Mouse (Mus musculus) natural killer cell, adult 2 months (primary cell): ENCODE data around the gene Plbd1.

Experiments used
- DNase-seq, 2 experiments: peaks; one replicate each; pipeline ENCODE4 v3.0.0; 2022; ENCODE audit warnings: low spot score in 2 of 2

Plbd1 gene

GRCm38 (mm10) chr6:136653331-136653730 lies 8.4 kb downstream of the Plbd1 start:
- peak in 1 of 2 experiments; percentile 50 for DNase-seq

DNA sequence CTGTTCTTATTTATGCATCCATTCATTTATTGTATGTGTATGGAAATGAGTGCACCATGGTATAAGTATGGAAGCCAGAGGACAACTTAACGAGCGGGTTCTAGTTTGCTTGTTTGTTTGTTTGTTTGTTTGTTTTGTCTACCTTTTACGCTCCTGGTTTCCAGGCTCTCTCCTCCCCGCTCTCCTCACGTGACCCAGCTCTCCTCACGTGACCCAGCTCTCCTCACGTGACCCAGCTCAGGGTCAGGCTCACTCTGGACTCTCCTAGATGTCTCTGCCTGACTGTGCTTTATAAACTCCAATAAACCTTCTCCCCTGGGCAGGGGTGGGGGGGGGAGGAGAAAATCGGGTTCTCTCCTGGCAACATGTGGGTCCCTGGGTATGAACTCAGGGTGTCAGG lies 11.1 kb downstream of the Plbd1 start:
- DNase-seq: no peak

- no peak for DNase-seq
These were observed 14.3 kb downstream of the Plbd1 start for GRCm38 (mm10) chr6:136647455-136647861.

DNA sequence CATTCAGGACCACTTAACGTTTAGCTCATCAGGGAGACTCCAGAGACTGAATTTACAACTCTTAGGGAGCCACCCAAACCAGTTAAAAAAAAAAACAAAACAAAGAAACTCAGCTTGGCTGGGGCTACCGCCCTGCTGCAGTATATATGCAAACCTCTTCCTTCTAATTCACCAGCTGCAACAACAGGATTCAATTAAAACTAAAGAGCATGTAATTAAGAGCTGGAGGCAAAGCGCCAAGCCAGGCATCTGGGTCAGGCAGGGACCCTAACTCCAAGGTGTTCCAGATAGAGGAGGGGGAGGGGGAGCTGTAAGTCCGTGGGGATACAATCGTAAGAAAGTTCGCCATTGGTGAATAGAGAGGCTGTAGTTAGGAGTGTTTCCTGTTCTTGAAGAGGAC lies 15.5 kb downstream of the Plbd1 start:
- DNase-seq: no peak

GRCm38 (mm10) chr6:136645754-136646153 lies 16.0 kb downstream of the Plbd1 start:
- no peak for DNase-seq

- DNase-seq: no peak
These were observed 17.6 kb downstream of the Plbd1 start for GRCm38 (mm10) chr6:136644171-136644570.

DNA sequence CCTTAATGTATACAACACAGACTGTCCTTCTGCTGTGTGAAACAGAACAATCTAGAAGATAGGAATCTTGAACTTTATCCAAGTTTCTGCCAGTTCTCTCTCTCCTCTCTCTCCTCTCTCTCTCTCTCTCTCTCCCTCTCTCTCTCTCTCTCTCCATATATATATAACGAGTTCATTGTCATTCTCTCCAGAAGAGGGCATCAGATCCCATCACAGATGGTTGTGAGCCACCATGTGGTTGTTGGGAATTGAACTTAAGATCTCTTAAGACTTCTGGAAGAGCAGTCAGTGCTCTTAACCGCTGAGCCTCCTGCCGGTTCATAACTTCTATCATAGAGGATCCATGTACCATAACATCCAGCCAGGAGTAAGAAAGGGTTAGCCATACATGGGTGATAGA lies 26.7 kb downstream of the Plbd1 start:
- no peak for DNase-seq

- no peak for DNase-seq
These were observed 28.0 kb downstream of the Plbd1 start for GRCm38 (mm10) chr6:136633719-136634118.

- no peak for DNase-seq
These were observed 28.6 kb downstream of the Plbd1 start for GRCm38 (mm10) chr6:136633154-136633553.

- DNase-seq: no peak
These were observed 29.7 kb downstream of the Plbd1 start for GRCm38 (mm10) chr6:136631945-136632534.

- DNase-seq: no peak
These were observed 30.2 kb downstream of the Plbd1 start for GRCm38 (mm10) chr6:136631519-136631918.

- DNase-seq: no peak
These were observed 32.1 kb downstream of the Plbd1 start for GRCm38 (mm10) chr6:136629639-136630038.

- DNase-seq: no peak
These were observed 36.3 kb downstream of the Plbd1 start for GRCm38 (mm10) chr6:136625421-136625820.

GRCm38 (mm10) chr6:136620361-136621139 lies 41.2 kb downstream of the Plbd1 start:
- peak; percentile 29 to 74 for DNase-seq

DNA sequence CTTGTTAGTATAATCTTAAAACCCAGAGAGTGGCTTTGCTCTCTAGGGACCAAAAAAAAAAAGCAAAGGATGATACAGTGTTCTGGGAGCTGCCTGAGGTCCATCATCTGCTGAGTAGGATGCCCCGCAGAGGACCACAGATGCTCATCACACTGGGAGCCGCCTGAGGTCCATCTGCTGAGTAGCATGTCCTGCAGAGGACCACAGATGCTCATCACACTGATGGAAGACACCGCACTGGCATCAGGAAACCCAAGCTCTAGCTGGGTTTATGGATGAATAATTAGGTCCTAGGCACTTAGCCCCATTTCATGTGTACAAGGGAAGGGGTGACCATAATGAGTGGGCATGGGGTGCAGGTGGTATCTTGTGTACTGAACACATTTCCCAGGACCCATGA lies 47.6 kb downstream of the Plbd1 start:
- no peak for DNase-seq

DNA sequence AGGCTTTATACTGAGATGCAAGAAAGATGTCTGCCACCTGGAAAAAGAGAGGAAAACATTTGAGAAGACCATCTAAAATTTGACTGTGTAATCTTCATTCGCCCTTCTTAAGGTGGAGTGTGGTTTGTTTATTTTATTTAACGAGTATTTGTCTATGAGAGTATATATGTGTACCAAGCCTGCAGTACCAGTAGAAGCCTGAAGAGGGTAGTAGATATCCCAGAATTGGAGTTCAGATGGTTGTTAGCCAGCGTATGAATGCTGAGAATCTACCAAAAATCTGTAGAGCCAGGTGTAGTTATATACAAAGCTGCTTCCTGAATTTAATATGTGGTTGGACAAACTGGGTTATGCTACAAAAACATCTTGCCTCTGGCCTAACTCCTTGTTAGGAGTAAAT lies 49.4 kb downstream of the Plbd1 start:
- DNase-seq: peak in 1 of 2 experiments; percentile 18

DNA sequence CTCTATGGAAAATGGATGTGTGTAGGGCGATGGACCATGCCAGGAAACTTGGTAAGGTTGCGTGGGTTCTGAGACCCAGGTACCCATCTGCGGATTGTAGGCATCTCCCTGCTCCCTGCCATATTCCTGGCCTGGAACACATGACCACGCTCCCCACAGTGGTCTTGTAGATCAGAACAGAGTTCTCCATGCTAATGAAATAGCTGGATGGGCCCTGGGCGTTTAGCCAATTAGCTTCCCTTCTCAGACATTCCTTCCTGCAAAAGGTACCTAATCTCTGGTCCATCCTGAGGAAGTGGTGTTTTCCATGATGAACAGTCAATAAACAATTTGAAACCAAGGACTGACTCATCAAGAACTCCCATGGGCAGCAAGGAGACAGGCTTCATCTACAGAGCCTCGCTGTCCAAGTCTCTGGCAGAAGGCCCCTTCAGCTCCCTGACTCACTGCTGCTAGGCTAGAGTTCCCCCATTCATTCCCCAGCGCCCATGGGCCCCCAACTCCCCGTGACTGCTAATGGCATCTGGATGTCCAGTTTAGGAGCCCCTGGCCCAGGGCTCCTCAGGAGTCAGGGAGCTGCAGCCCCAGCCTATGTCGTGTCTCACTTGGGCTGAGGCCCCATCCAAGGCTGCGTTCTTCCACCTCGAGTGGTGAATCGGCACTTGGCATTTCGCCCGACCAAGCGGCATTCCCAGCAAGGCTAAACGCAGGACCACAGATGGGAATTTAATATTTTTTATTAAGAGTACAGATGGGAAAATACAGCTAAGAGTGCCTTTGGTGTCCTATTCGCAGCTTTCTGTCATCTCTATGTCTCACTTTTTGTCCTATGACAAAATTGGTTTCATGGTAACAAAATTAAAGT lies 50.1 kb downstream of the Plbd1 start:
- DNase-seq: no peak

DNA sequence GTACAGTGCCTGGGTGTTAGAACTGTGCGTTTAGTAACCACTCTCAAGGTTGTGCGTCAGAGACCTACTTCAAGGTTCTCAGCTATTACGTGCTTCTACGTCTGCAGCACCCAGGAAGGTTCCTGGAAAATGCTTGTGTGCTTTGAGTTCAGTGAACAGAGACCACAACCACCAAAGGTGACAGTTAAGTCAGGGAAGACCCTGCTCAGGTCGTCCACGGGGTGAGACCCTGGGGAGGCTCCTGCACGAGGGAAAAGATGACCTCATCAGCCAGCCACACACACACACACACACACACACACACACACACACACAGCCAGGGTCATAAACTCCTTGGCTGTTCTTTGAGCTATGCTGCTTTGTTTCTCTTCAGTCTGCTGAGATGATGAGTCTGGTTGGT lies 59.1 kb downstream of the Plbd1 start:
- DNase-seq: no peak

- no peak for DNase-seq
These were observed 67.2 kb downstream of the Plbd1 start for GRCm38 (mm10) chr6:136594541-136594940.

DNA sequence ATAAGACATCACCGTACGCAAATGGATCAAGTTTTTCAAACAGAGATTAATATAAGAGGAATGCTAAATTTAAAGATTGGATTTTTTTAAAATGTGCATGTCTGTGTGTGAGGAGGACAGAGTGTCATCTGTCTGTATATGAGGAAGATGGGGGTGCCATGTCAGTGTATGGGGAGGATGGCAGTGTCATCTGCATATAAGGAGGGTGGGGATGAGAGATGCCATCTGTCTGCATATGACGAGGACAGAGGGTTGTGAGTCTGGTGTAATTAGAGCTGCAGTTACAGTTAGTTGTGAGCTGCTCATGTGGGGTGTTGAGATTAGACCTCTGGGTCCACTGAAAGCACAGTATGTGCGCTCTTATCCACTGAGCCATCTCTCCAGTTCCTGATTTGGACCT lies 71.0 kb downstream of the Plbd1 start:
- no peak for DNase-seq

- DNase-seq: no peak
These were observed 95.7 kb downstream of the Plbd1 start for GRCm38 (mm10) chr6:136566002-136566401.
